Mouse (Mus musculus) kidney, adult 8-10 months (tissue): ENCODE data around the gene Maml1.

ENCODE experiments used
- DNase-seq, 2 experiments: peaks; one replicate each; pipeline ENCODE4 v3.0.0; 2022

Maml1 gene

GRCm38 (mm10) chr11:50279005-50279404 is 13.1 kb downstream of the Maml1 start:
- no peak for DNase-seq

- DNase-seq = no peak
Measured at GRCm38 (mm10) chr11:50277706-50278105, 14.4 kb downstream of the Maml1 start.

GRCm38 (mm10) chr11:50277025-50277424 is 15.1 kb downstream of the Maml1 start:
- no peak for DNase-seq

- DNase-seq = no peak
Measured at GRCm38 (mm10) chr11:50275568-50276151, 16.5 kb downstream of the Maml1 start.

GRCm38 (mm10) chr11:50275077-50275476 is 17.0 kb downstream of the Maml1 start:
- no peak for DNase-seq

GRCm38 (mm10) chr11:50272819-50273218 is 19.3 kb downstream of the Maml1 start:
- DNase-seq = no peak

- no peak for DNase-seq
Measured at GRCm38 (mm10) chr11:50269885-50270284, 22.2 kb downstream of the Maml1 start.

- DNase-seq = peak in 1 of 2 experiments; percentile 43
Measured at GRCm38 (mm10) chr11:50269163-50269562, 22.9 kb downstream of the Maml1 start.

- no peak for DNase-seq
Measured at GRCm38 (mm10) chr11:50266997-50267396, 25.1 kb downstream of the Maml1 start.

GRCm38 (mm10) chr11:50265931-50266330 is 26.2 kb downstream of the Maml1 start:
- peak; percentile 88 to 89 for DNase-seq

- DNase-seq = no peak
Measured at GRCm38 (mm10) chr11:50263198-50263597, 28.9 kb downstream of the Maml1 start.

- peak; percentile 58 to 73 for DNase-seq
Measured at GRCm38 (mm10) chr11:50262020-50262419, 30.1 kb downstream of the Maml1 start.

- DNase-seq = no peak
Measured at GRCm38 (mm10) chr11:50258310-50258709, 33.8 kb downstream of the Maml1 start.

GRCm38 (mm10) chr11:50256615-50257014 is 35.5 kb downstream of the Maml1 start:
- no peak for DNase-seq

GRCm38 (mm10) chr11:50254010-50254580 is 38.0 kb downstream of the Maml1 start:
- DNase-seq = no peak

GRCm38 (mm10) chr11:50253393-50253792 is 38.7 kb downstream of the Maml1 start:
- no peak for DNase-seq

GRCm38 (mm10) chr11:50252684-50253265 is 39.3 kb downstream of the Maml1 start:
- no peak for DNase-seq

GRCm38 (mm10) chr11:50252166-50252565 is 39.9 kb downstream of the Maml1 start:
- peak in 1 of 2 experiments; percentile 54 for DNase-seq

- no peak for DNase-seq
Measured at GRCm38 (mm10) chr11:50248473-50249171, 43.5 kb downstream of the Maml1 start.

GRCm38 (mm10) chr11:50245269-50245668 is 46.8 kb downstream of the Maml1 start:
- DNase-seq = no peak

GRCm38 (mm10) chr11:50243926-50244325 is 48.2 kb downstream of the Maml1 start:
- DNase-seq = no peak

- DNase-seq = peak in 1 of 2 experiments; percentile 65
Measured at GRCm38 (mm10) chr11:50240235-50240911, 51.7 kb downstream of the Maml1 start.
